20 mouse cellular contexts compared by ENCODE assay signal in genomic region chr13:90371415-90372150, GRCm38 (mm10).
DNase-seq lines count a peak whose midpoint lies in the region; ATAC-seq and TF ChIP-seq lines count a peak whose summit lies in the region.
"Had no signal": no experiment of that assay in that cellular context is flagged by ENCODE, and none has a peak within 500 bp of the region (broad histone marks: within the 10 kb centered on the region; RNA-seq: fewer than 3 reads in every experiment).

No protein-coding gene starts in this region.

- no peaks in the 10 kb centered on the region for H3K4me1 ChIP-seq in hindbrain, embryonic 16.5 days (ENCODE audit: control insufficient read depth, insufficient read depth, low read depth, low read length)
- no peaks in the 10 kb centered on the region for H3K4me1 ChIP-seq in hindbrain, embryonic 11.5 days (replicated peaks; ENCODE audit: control insufficient read depth, insufficient read depth, low read length)
- peaks cover 4% of the 10 kb centered on the region; the same call in 1 of the 2 replicates for H3K4me1 ChIP-seq in liver, adult 2 months (ENCODE audit: control insufficient read depth, insufficient read depth, low read length)
- no peaks in the 10 kb centered on the region for H3K4me1 ChIP-seq in liver, embryonic 11.5 days (replicated peaks; ENCODE audit: control insufficient read depth, insufficient read depth, low read length)
- H3K4me1 ChIP-seq in forebrain, embryonic 15.5 days = no peaks in the 10 kb centered on the region
- H3K4me1 ChIP-seq: embryonic facial prominence, embryonic 15.5 days; liver, embryonic 15.5 days; lung, embryonic 15.5 days; megakaryocyte, embryonic 14.5 days; midbrain, embryonic 13.5 days had no signal

- no peak overlapping the region for H3K4me3 ChIP-seq in hindbrain, embryonic 16.5 days (ENCODE audit: low read length)
- H3K4me3 ChIP-seq in hindbrain, embryonic 11.5 days (ENCODE audit: low read depth, low read length) = no peak overlapping the region
- H3K4me3 ChIP-seq in liver, adult 2 months (ENCODE audit: insufficient read depth, low read depth, low read length) = no peak overlapping the region
- H3K4me3 ChIP-seq in liver, embryonic 11.5 days (ENCODE audit: low read depth, low read length) = no peak overlapping the region
- no peak overlapping the region for H3K4me3 ChIP-seq in forebrain, embryonic 15.5 days
- H3K4me3 ChIP-seq: embryonic facial prominence, embryonic 15.5 days; liver, embryonic 15.5 days; lung, embryonic 15.5 days; midbrain, embryonic 13.5 days had no signal

- no peak for TF ChIP-seq CTCF in liver, adult 2 months (IDR thresholded peaks at IDR 0.05; ENCODE audit: low read depth, low read length)

- H3K79me2 ChIP-seq in liver, adult 2 months (ENCODE audit: control insufficient read depth, insufficient read depth, low read length) = no peaks in the 10 kb centered on the region

- H3K27ac ChIP-seq in hindbrain, embryonic 16.5 days (ENCODE audit: low read depth, low read length) = no peak overlapping the region
- H3K27ac ChIP-seq in hindbrain, embryonic 11.5 days (ENCODE audit: low read depth, low read length) = no peak overlapping the region
- no peak overlapping the region for H3K27ac ChIP-seq in liver, adult 2 months (replicated peaks; ENCODE audit: insufficient read depth, low read depth, low read length)
- H3K27ac ChIP-seq in liver, embryonic 11.5 days (ENCODE audit: low read depth, low read length) = no peak overlapping the region
- no peak overlapping the region for H3K27ac ChIP-seq in forebrain, embryonic 15.5 days (replicated peaks)
- H3K27ac ChIP-seq: embryonic facial prominence, embryonic 15.5 days; liver, embryonic 15.5 days; lung, embryonic 15.5 days; midbrain, embryonic 13.5 days had no signal

- no peaks in the 10 kb centered on the region for H3K36me3 ChIP-seq in hindbrain, embryonic 16.5 days (ENCODE audit: control insufficient read depth, insufficient read depth, low read length)
- H3K36me3 ChIP-seq in hindbrain, embryonic 11.5 days (ENCODE audit: control insufficient read depth, insufficient read depth, low read length) = no peaks in the 10 kb centered on the region
- H3K36me3 ChIP-seq in liver, adult 2 months (ENCODE audit: control insufficient read depth, insufficient read depth, low read length) = no peaks in the 10 kb centered on the region
- H3K36me3 ChIP-seq in liver, embryonic 11.5 days (ENCODE audit: control insufficient read depth, insufficient read depth, low read length) = no peaks in the 10 kb centered on the region
- no peaks in the 10 kb centered on the region for H3K36me3 ChIP-seq in forebrain, embryonic 15.5 days
- H3K36me3 ChIP-seq: embryonic facial prominence, embryonic 15.5 days; liver, embryonic 15.5 days; lung, embryonic 15.5 days; midbrain, embryonic 13.5 days had no signal

- no peak for TF ChIP-seq POLR2A in liver, adult 2 months (IDR thresholded peaks at IDR 0.05; ENCODE audit: extremely low read depth, insufficient read depth, low read length)

- peaks cover 3% of the 10 kb centered on the region; the same call in 1 of the 2 replicates for H3K9me3 ChIP-seq in hindbrain, embryonic 16.5 days (ENCODE audit: control insufficient read depth, low read length)
- H3K9me3 ChIP-seq in hindbrain, embryonic 11.5 days (ENCODE audit: control insufficient read depth, low read length) = no peaks in the 10 kb centered on the region
- no peaks in the 10 kb centered on the region for H3K9me3 ChIP-seq in liver, embryonic 11.5 days (ENCODE audit: control insufficient read depth, low read length)
- no peaks in the 10 kb centered on the region for H3K9me3 ChIP-seq in forebrain, embryonic 15.5 days
- H3K9me3 ChIP-seq: embryonic facial prominence, embryonic 15.5 days; liver, embryonic 15.5 days; lung, embryonic 15.5 days; midbrain, embryonic 13.5 days had no signal

- DNase-seq in adrenal gland, adult 2 months = peak; percentile 59
- no peak for DNase-seq in adrenal gland, adult 18-20 months (ENCODE audit: low spot score in 2 of 2)
- DNase-seq in hindbrain, embryonic 11.5 days (ENCODE audit: low spot score) = no peak
- peak; percentile 84 for DNase-seq in liver, adult 2 months (ENCODE audit: extremely low read depth, low read depth, low spot score)
- DNase-seq in liver, embryonic 11.5 days (ENCODE audit: low spot score) = no peak
- DNase-seq in kidney, postnatal 36 days = peak; percentile 2 to 37
- DNase-seq: cerebellum, adult 11 months; cerebellum, adult 9-11 months; gastrocnemius, postnatal 10 days; heart, postnatal 4 days; lung, postnatal 36 days had no signal

- ATAC-seq in hindbrain, embryonic 16.5 days = peak; percentile 58; the same call in 1 of the 2 replicates
- no peak for ATAC-seq in hindbrain, embryonic 11.5 days (ENCODE audit: low FRiP score)
- ATAC-seq in liver, embryonic 11.5 days (replicated peaks; ENCODE audit: low FRiP score) = no peak
- no peak for ATAC-seq in forebrain, embryonic 15.5 days (replicated peaks)
- ATAC-seq: forebrain, embryonic 16.5 days; intestine, postnatal 0 days; midbrain, embryonic 13.5 days had no signal

- WGBS in hindbrain, embryonic 16.5 days = 65% methylated on average over 4 of the region's 4 CpGs
- WGBS in hindbrain, embryonic 11.5 days = 71% methylated on average over 4 of the region's 4 CpGs
- WGBS in liver, adult 2 months = 48% methylated on average over 4 of the region's 4 CpGs
- whole genome bisulfite sequencing in liver, embryonic 11.5 days = 67% methylated on average over 4 of the region's 4 CpGs
- 82% methylated on average over 4 of the region's 4 CpGs for WGBS in forebrain, embryonic 15.5 days

- H3K27me3 ChIP-seq in hindbrain, embryonic 16.5 days (replicated peaks; ENCODE audit: control insufficient read depth, insufficient read depth, low read length) = no peaks in the 10 kb centered on the region
- no peaks in the 10 kb centered on the region for H3K27me3 ChIP-seq in hindbrain, embryonic 11.5 days (ENCODE audit: control insufficient read depth, insufficient read depth, low read length)
- no peaks in the 10 kb centered on the region for H3K27me3 ChIP-seq in liver, adult 2 months (ENCODE audit: control insufficient read depth, insufficient read depth, low read length)
- H3K27me3 ChIP-seq in liver, embryonic 11.5 days (replicated peaks; ENCODE audit: control insufficient read depth, insufficient read depth, low read length) = no peaks in the 10 kb centered on the region
- H3K27me3 ChIP-seq in forebrain, embryonic 15.5 days = no peaks in the 10 kb centered on the region
- H3K27me3 ChIP-seq: embryonic facial prominence, embryonic 15.5 days; liver, embryonic 15.5 days; lung, embryonic 15.5 days; megakaryocyte, embryonic 14.5 days; midbrain, embryonic 13.5 days had no signal

- H3K9ac ChIP-seq in hindbrain, embryonic 16.5 days (ENCODE audit: low read depth, low read length) = no peak overlapping the region
- H3K9ac ChIP-seq in hindbrain, embryonic 11.5 days (ENCODE audit: low read depth, low read length) = no peak overlapping the region
- no peak overlapping the region for H3K9ac ChIP-seq in liver, adult 2 months (ENCODE audit: low read depth, low read length)
- no peak overlapping the region for H3K9ac ChIP-seq in liver, embryonic 11.5 days (ENCODE audit: low read depth, low read length)
- H3K9ac ChIP-seq in forebrain, embryonic 15.5 days (replicated peaks) = no peak overlapping the region
- H3K9ac ChIP-seq: embryonic facial prominence, embryonic 15.5 days; liver, embryonic 15.5 days; lung, embryonic 15.5 days; midbrain, embryonic 13.5 days had no signal

- H3K4me2 ChIP-seq in hindbrain, embryonic 16.5 days (ENCODE audit: low read length) = no peak overlapping the region
- H3K4me2 ChIP-seq in hindbrain, embryonic 11.5 days (replicated peaks; ENCODE audit: low read depth, low read length) = no peak overlapping the region
- no peak overlapping the region for H3K4me2 ChIP-seq in liver, embryonic 11.5 days
- H3K4me2 ChIP-seq in forebrain, embryonic 15.5 days (replicated peaks) = no peak overlapping the region
- H3K4me2 ChIP-seq: embryonic facial prominence, embryonic 15.5 days; liver, embryonic 15.5 days; lung, embryonic 15.5 days; midbrain, embryonic 13.5 days had no signal

Comparison
In these comparisons a context has a peak if more than half of its experiments do, and no peak if none do; other contexts are left out.
1. DNase-seq: peak in adrenal gland, adult 2 months (single experiment), liver, adult 2 months (single experiment) and kidney, postnatal 36 days (2 of 2); none in adrenal gland, adult 18-20 months (0 of 2), hindbrain, embryonic 11.5 days (single experiment) and liver, embryonic 11.5 days (single experiment).